Mouse (Mus musculus): ENCODE results near the gene Tcp11. TPM values are rescaled to one million over a fixed set of nuclear protein-coding genes. Genes with fewer than 3 reads are reported as not detected.

Gene Tcp11
- polyA plus RNA-seq, 1 experiment from 2014 or later, result 5.8 TPM

- H3K4me3 ChIP-seq (replicated peaks), result no peak overlapping the region
- H3K36me3 ChIP-seq, result no peaks in the 10 kb centered on the region
- WGBS, result 56% methylated on average over 10 of the region's 10 CpGs
- no peak for ATAC-seq (replicated peaks; ENCODE audit: low FRiP score)
- H3K27me3 ChIP-seq, result no peaks in the 10 kb centered on the region
- H3K4me1 ChIP-seq, result peaks cover 82% of the 10 kb centered on the region
- peak overlapping the region; percentile 77 for H3K27ac ChIP-seq
- H3K9me3 ChIP-seq (replicated peaks), result no peaks in the 10 kb centered on the region
- no peak overlapping the region for H3K4me2 ChIP-seq
- no peak overlapping the region for H3K9ac ChIP-seq
These were observed 58.5 kb downstream of the Tcp11 start for GRCm38 (mm10) chr17:28021911-28022310.

- H3K36me3 ChIP-seq, result no peaks in the 10 kb centered on the region
- no peak overlapping the region for H3K27ac ChIP-seq
- H3K4me2 ChIP-seq, result no peak overlapping the region
- H3K4me1 ChIP-seq, result peaks cover 84% of the 10 kb centered on the region
- ATAC-seq (replicated peaks; ENCODE audit: low FRiP score), result no peak
- H3K27me3 ChIP-seq, result no peaks in the 10 kb centered on the region
- no peak overlapping the region for H3K4me3 ChIP-seq (replicated peaks)
- no peaks in the 10 kb centered on the region for H3K9me3 ChIP-seq (replicated peaks)
- H3K9ac ChIP-seq, result no peak overlapping the region
- whole genome bisulfite sequencing, result 67% methylated on average over 21 of the region's 21 CpGs
These were observed 60.4 kb downstream of the Tcp11 start for GRCm38 (mm10) chr17:28019785-28020696.

- H3K4me1 ChIP-seq, result peaks cover 86% of the 10 kb centered on the region
- 53% methylated on average over 11 of the region's 11 CpGs for WGBS
- no peak overlapping the region for H3K4me2 ChIP-seq
- no peaks in the 10 kb centered on the region for H3K27me3 ChIP-seq
- H3K4me3 ChIP-seq (replicated peaks), result no peak overlapping the region
- no peaks in the 10 kb centered on the region for H3K36me3 ChIP-seq
- 0 out of 2 replicates have a peak overlapping the region, but pooled peaks have one; percentile 9 for H3K27ac ChIP-seq
- ATAC-seq (replicated peaks; ENCODE audit: low FRiP score), result no peak
- no peaks in the 10 kb centered on the region for H3K9me3 ChIP-seq (replicated peaks)
- no peak overlapping the region for H3K9ac ChIP-seq
These were observed 61.7 kb downstream of the Tcp11 start for GRCm38 (mm10) chr17:28018776-28019175.

GRCm38 (mm10) chr17:28018344-28018743 is 62.1 kb downstream of the Tcp11 start:
- Histone ChIP-seq H3K9ac (no peak overlapping the region), H3K4me3 (replicated peaks) (no peak overlapping the region), H3K27me3 (no peaks in the 10 kb centered on the region), H3K36me3 (no peaks in the 10 kb centered on the region), H3K27ac (no peak overlapping the region), H3K9me3 (replicated peaks) (no peaks in the 10 kb centered on the region), H3K4me1 (peaks cover 86% of the 10 kb centered on the region), H3K4me2 (no peak overlapping the region)
- WGBS, result 68% methylated on average over 6 of the region's 6 CpGs
- no peak for ATAC-seq (replicated peaks; ENCODE audit: low FRiP score)

Other genes with a start within 250 kb of the Tcp11 start
- gene Snrpc, start 242.5 kb downstream of the Tcp11 start, polyA plus RNA-seq (2015; fragmentation: Nextera tagmentation; extraction: Ambion mirVana), result 330 and 331 TPM in 2 replicates
- gene Uhrf1bp1, start 224.2 kb downstream of the Tcp11 start, polyA plus RNA-seq (2015; fragmentation: Nextera tagmentation; extraction: Ambion mirVana), result 6.1 and 7.9 TPM in 2 replicates
- 12.4 and 14.4 TPM in 2 replicates for gene Anks1, start 171.3 kb downstream of the Tcp11 start, polyA plus RNA-seq (2015; fragmentation: Nextera tagmentation; extraction: Ambion mirVana)
- 65.1 and 75.7 TPM in 2 replicates for gene Taf11, start 170.8 kb downstream of the Tcp11 start, polyA plus RNA-seq (2015; fragmentation: Nextera tagmentation; extraction: Ambion mirVana)
- 17.7 and 19.2 TPM in 2 replicates for gene Scube3, start 61.5 kb upstream of the Tcp11 start, polyA plus RNA-seq (2015; fragmentation: Nextera tagmentation; extraction: Ambion mirVana)
- 36.3 and 40.1 TPM in 2 replicates for gene Zfp523, start 96.5 kb upstream of the Tcp11 start, polyA plus RNA-seq (2015; fragmentation: Nextera tagmentation; extraction: Ambion mirVana)
- gene Def6, start 127.1 kb upstream of the Tcp11 start, polyA plus RNA-seq (2015; fragmentation: Nextera tagmentation; extraction: Ambion mirVana), result 6.7 and 7.5 TPM in 2 replicates
- gene Ppard, start 152.1 kb upstream of the Tcp11 start, polyA plus RNA-seq (2015; fragmentation: Nextera tagmentation; extraction: Ambion mirVana), result 2.3 and 2.7 TPM in 2 replicates
- gene Fance, start 232.9 kb upstream of the Tcp11 start, polyA plus RNA-seq (2015; fragmentation: Nextera tagmentation; extraction: Ambion mirVana), result 28.4 and 33.7 TPM in 2 replicates
- gene Rpl10a, start 247.8 kb upstream of the Tcp11 start, polyA plus RNA-seq (2015; fragmentation: Nextera tagmentation; extraction: Ambion mirVana), result 643 and 689 TPM in 2 replicates

Measured in kidney, embryonic 15.5 days (tissue).